Mouse (Mus musculus): ENCODE measurements around the gene Erlin1. TPM values are rescaled to one million over a fixed set of nuclear protein-coding genes. Genes with fewer than 3 reads are reported as not detected.

Gene Erlin1
- polyA plus RNA-seq, 1 experiment from 2014 or later = 21.9 TPM

DNA sequence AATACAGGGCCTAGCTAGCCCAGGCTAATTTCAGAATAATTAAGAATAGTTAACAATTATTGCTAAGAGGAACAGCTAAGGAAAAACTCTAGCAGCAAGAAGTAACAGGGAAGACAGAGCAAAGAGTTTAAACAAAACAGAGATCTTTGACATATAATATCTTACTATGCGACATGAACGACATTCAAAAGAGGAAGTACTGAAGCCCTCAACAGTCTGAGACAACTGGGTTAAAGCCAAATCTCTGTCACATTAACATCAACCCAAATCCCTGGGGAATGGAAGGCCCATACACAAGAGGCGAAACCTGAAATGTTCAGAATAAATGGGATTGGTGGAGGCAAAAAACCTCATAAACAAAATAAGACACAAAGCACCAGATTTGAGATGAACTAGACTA is 23.7 kb downstream of the Erlin1 start:
- no peaks in the 10 kb centered on the region for H3K9me3 ChIP-seq (ENCODE audit: control insufficient read depth, low read length)
- no peak overlapping the region for H3K4me2 ChIP-seq (ENCODE audit: low read length)
- DNase-seq (ENCODE audit: low spot score) (no peak), ATAC-seq (replicated peaks; ENCODE audit: low FRiP score, low TSS enrichment, low read depth) (no peak)
- no peak overlapping the region for H3K4me3 ChIP-seq (ENCODE audit: low read depth, low read length)
- no peaks in the 10 kb centered on the region for H3K27me3 ChIP-seq (replicated peaks; ENCODE audit: control insufficient read depth, insufficient read depth, low read length)
- H3K36me3 ChIP-seq (ENCODE audit: control insufficient read depth, insufficient read depth, low read length) = peaks cover 17% of the 10 kb centered on the region
- H3K27ac ChIP-seq (ENCODE audit: low read depth) = no peak overlapping the region
- WGBS = 92% methylated on average over 3 of the region's 3 CpGs
- H3K4me1 ChIP-seq (replicated peaks; ENCODE audit: control insufficient read depth, insufficient read depth, low read length) = no peaks in the 10 kb centered on the region
- no peak overlapping the region for H3K9ac ChIP-seq (ENCODE audit: low read length)

DNA sequence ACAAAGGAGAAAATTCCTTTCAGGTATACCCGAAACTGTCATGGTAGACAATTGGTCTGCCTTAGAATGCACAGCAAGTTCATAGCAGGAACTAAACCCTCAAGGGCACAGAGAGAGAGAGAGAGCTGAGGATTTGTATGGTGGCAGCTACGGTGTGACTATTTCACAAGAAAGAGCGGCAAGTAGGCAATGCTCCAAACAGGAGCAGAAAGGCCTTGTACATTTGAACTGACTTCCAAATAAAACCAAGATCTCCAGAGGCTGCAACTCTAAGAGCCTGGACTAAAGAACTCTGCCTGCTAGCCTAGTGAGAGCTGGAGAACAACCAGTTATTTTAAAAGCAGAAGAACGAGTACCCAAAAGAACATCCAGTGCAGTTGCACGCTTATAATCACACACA is 27.5 kb downstream of the Erlin1 start:
- H3K4me2 ChIP-seq (ENCODE audit: low read length) = no peak overlapping the region
- no peaks in the 10 kb centered on the region for H3K9me3 ChIP-seq (ENCODE audit: control insufficient read depth, low read length)
- peaks cover 42% of the 10 kb centered on the region for H3K36me3 ChIP-seq (ENCODE audit: control insufficient read depth, insufficient read depth, low read length)
- DNase-seq (ENCODE audit: low spot score) = no peak
- no peaks in the 10 kb centered on the region for H3K4me1 ChIP-seq (replicated peaks; ENCODE audit: control insufficient read depth, insufficient read depth, low read length)
- no peak overlapping the region for H3K27ac ChIP-seq (ENCODE audit: low read depth)
- H3K27me3 ChIP-seq (replicated peaks; ENCODE audit: control insufficient read depth, insufficient read depth, low read length) = no peaks in the 10 kb centered on the region
- H3K4me3 ChIP-seq (ENCODE audit: low read depth, low read length) = no peak overlapping the region
- 86% methylated on average over 5 of the region's 5 CpGs for WGBS
- no peak overlapping the region for H3K9ac ChIP-seq (ENCODE audit: low read length)
- no peak for ATAC-seq (replicated peaks; ENCODE audit: low FRiP score, low TSS enrichment, low read depth)

DNA sequence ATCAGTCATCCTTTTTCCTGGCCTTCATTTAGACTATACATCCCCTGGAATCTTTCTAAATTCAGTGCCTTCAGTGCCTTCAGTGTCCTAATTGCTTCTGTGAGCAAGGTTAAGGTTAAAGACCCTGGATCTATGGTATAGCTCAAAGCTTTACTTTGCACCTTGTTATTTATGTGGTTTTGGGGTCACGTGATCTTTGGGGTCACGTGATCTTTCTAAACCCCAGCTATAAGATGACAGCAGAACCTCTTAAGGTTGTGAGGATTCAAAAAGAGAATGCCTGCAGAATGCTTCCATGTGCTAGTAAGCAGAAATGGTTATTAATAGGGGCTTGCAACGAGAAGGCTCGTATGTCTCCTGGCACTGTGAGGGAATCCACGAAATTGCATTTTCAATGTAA is 36.2 kb downstream of the Erlin1 start:
- H3K4me1 ChIP-seq (replicated peaks; ENCODE audit: control insufficient read depth, insufficient read depth, low read length) = no peaks in the 10 kb centered on the region
- WGBS = 92% methylated on average over 5 of the region's 5 CpGs
- no peak for ATAC-seq (replicated peaks; ENCODE audit: low FRiP score, low TSS enrichment, low read depth)

DNA sequence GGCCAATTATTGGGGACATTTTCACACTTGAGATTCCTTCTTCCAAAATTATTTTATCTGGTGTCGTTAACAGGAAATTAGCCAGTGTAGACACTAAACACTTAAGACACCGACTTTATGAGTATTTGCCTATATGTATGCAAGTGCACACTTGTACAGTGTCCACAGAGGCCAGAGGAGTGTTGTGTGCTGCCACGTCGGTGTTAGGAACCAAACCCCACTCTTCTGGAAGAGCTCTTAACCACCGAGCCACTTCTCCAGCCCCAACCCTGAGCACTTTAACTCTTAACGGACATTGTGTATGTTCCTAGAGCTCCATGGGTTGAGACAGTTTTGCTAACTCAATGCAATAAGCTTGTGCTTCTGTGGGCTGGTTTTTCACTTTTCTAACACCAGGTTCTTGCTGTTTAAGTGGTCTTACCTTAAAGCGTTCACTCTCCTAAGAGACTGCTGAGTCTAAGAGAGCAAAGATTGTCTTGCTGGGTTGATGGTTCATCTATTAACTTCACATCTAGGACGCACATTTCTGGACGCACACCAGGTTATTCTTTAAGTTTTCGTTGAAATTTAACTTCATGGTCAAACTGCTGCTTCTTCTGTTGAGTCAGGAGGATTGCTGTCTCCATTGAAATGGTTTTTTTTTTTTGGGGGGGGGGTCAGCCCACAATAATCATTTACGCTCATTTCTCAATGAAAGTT is 37.4 kb downstream of the Erlin1 start:
- 85% methylated on average over 11 of the region's 11 CpGs for WGBS
- Histone ChIP-seq H3K27ac (ENCODE audit: low read depth) (no peak overlapping the region), H3K36me3 (ENCODE audit: control insufficient read depth, insufficient read depth, low read length) (peaks cover 24% of the 10 kb centered on the region), H3K4me1 (replicated peaks; ENCODE audit: control insufficient read depth, insufficient read depth, low read length) (no peaks in the 10 kb centered on the region), H3K27me3 (replicated peaks; ENCODE audit: control insufficient read depth, insufficient read depth, low read length) (no peaks in the 10 kb centered on the region), H3K9me3 (ENCODE audit: control insufficient read depth, low read length) (no peaks in the 10 kb centered on the region), H3K4me2 (ENCODE audit: low read length) (no peak overlapping the region), H3K4me3 (ENCODE audit: low read depth, low read length) (no peak overlapping the region), H3K9ac (ENCODE audit: low read length) (no peak overlapping the region)
- ATAC-seq (replicated peaks; ENCODE audit: low FRiP score, low TSS enrichment, low read depth) (no peak), DNase-seq (ENCODE audit: low spot score) (no peak)

More for the DNA sequence above, 36.2 kb downstream of the Erlin1 start:
- no peak overlapping the region for H3K4me3 ChIP-seq (ENCODE audit: low read depth, low read length)
- H3K27ac ChIP-seq (ENCODE audit: low read depth) = no peak overlapping the region
- no peaks in the 10 kb centered on the region for H3K27me3 ChIP-seq (replicated peaks; ENCODE audit: control insufficient read depth, insufficient read depth, low read length)
- no peak for DNase-seq (ENCODE audit: low spot score)
- H3K9ac ChIP-seq (ENCODE audit: low read length) = no peak overlapping the region
- no peaks in the 10 kb centered on the region for H3K9me3 ChIP-seq (ENCODE audit: control insufficient read depth, low read length)
- H3K36me3 ChIP-seq (ENCODE audit: control insufficient read depth, insufficient read depth, low read length) = peaks cover 34% of the 10 kb centered on the region
- H3K4me2 ChIP-seq (ENCODE audit: low read length) = no peak overlapping the region

DNA sequence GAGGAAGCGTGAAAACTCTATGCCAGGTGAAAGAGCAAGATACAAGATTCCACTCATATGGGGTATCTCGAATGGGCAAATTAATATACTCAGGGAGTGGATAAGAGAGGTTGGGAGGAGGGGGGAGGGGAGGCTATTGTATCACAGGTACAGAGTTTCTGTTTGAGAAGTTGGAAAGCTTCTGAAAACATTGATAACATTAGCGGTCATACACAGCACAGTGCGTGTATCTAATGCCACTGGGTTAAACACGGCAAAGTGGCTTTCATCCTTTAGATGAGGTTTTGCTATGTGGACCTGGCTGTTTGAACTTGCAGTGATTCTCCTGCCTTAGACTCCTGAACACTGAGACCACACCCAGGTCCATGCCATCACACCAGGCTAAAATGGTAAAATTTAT is 39.6 kb downstream of the Erlin1 start:
- no peak for ATAC-seq (replicated peaks; ENCODE audit: low FRiP score, low TSS enrichment, low read depth)

DNA sequence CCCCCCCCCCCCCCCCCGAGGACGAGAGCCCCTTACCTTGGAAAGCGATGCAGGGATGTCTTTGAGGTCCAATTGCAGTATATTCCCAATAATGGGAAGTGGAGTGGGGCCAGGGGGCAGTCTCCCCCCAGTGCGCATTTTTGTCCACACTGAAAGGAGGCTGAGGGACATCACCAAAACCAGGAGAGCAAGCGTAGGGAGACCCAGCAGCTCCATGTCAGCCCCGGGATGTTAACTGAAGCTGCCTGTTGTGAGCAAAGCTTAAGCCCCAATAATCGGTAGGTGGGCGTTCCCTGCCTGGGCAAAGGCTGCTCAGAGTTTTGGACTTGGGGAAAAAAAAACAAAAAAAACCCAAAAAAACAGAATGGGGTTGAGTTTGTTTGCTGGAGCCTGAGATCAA is 40.6 kb downstream of the Erlin1 start, which contains the start of gene Cyp2c23:
Gene Cyp2c23, minus strand, starts transcription at position 237 of the 400 bp plus-strand sequence.
- no peaks in the 10 kb centered on the region for H3K4me1 ChIP-seq (replicated peaks; ENCODE audit: control insufficient read depth, insufficient read depth, low read length)
- no peak within 1 kb of the TSS for H3K4me3 ChIP-seq (ENCODE audit: low read depth, low read length)
- DNase-seq (ENCODE audit: low spot score) (no peak), ATAC-seq (replicated peaks; ENCODE audit: low FRiP score, low TSS enrichment, low read depth) (no peak)
- H3K4me2 ChIP-seq (ENCODE audit: low read length) = no peak within 1 kb of the TSS
- WGBS = 75% methylated on average over 8 of the region's 8 CpGs
- no peaks in the 10 kb centered on the region for H3K36me3 ChIP-seq (ENCODE audit: control insufficient read depth, insufficient read depth, low read length)
- H3K9me3 ChIP-seq (ENCODE audit: control insufficient read depth, low read length) = no peaks in the 10 kb centered on the region
- no peaks in the 10 kb centered on the region for H3K27me3 ChIP-seq (replicated peaks; ENCODE audit: control insufficient read depth, insufficient read depth, low read length)
- no peak within 1 kb of the TSS for H3K9ac ChIP-seq (ENCODE audit: low read length)
- no peak within 1 kb of the TSS for H3K27ac ChIP-seq (ENCODE audit: low read depth)

More for the DNA sequence above, 39.6 kb downstream of the Erlin1 start:
- WGBS = 80% methylated on average over 5 of the region's 5 CpGs
- no peaks in the 10 kb centered on the region for H3K4me1 ChIP-seq (replicated peaks; ENCODE audit: control insufficient read depth, insufficient read depth, low read length)
- no peak overlapping the region for H3K9ac ChIP-seq (ENCODE audit: low read length)
- H3K36me3 ChIP-seq (ENCODE audit: control insufficient read depth, insufficient read depth, low read length) = peaks cover 3% of the 10 kb centered on the region; the same call in 1 of the 2 replicates
- H3K27ac ChIP-seq (ENCODE audit: low read depth) = no peak overlapping the region
- H3K4me2 ChIP-seq (ENCODE audit: low read length) = no peak overlapping the region
- H3K27me3 ChIP-seq (replicated peaks; ENCODE audit: control insufficient read depth, insufficient read depth, low read length) = no peaks in the 10 kb centered on the region
- no peaks in the 10 kb centered on the region for H3K9me3 ChIP-seq (ENCODE audit: control insufficient read depth, low read length)
- DNase-seq (ENCODE audit: low spot score) = no peak
- H3K4me3 ChIP-seq (ENCODE audit: low read depth, low read length) = no peak overlapping the region

DNA sequence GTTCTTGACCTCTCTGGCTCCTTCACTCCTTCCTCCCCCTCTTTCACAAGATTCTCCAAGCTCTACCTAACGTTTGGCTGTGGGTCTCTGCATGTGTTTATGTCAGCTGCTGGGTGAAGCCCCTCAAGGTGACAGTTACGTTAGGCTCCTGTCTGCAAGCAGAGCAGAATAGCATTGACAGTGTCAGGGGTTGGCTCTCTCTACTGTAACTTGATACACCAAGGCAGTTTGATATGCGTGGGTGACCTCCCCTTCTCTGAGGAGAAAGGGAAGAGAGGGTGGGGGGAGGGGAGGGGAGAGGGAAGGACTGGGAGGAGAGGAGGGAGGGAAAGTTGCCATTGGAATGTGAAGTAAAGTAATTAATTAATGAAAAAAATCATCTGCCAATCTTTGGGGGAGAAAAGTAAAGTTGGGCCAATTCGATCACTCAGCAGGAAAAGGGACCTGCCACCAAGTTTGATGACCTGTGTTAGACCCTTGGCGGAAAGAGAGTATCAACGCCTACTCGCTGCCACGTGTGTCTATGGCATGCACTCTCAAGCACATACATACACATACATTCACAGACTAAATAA is 42.5 kb downstream of the Erlin1 start:
- Histone ChIP-seq H3K36me3 (ENCODE audit: control insufficient read depth, insufficient read depth, low read length) (no peaks in the 10 kb centered on the region), H3K4me2 (ENCODE audit: low read length) (no peak overlapping the region), H3K9ac (ENCODE audit: low read length) (no peak overlapping the region), H3K27me3 (replicated peaks; ENCODE audit: control insufficient read depth, insufficient read depth, low read length) (no peaks in the 10 kb centered on the region), H3K4me1 (replicated peaks; ENCODE audit: control insufficient read depth, insufficient read depth, low read length) (no peaks in the 10 kb centered on the region), H3K4me3 (ENCODE audit: low read depth, low read length) (no peak overlapping the region), H3K27ac (ENCODE audit: low read depth) (no peak overlapping the region), H3K9me3 (ENCODE audit: control insufficient read depth, low read length) (no peaks in the 10 kb centered on the region)
- DNase-seq (ENCODE audit: low spot score) (no peak), ATAC-seq (replicated peaks; ENCODE audit: low FRiP score, low TSS enrichment, low read depth) (no peak)
- WGBS = 61% methylated on average over 8 of the region's 8 CpGs

DNA sequence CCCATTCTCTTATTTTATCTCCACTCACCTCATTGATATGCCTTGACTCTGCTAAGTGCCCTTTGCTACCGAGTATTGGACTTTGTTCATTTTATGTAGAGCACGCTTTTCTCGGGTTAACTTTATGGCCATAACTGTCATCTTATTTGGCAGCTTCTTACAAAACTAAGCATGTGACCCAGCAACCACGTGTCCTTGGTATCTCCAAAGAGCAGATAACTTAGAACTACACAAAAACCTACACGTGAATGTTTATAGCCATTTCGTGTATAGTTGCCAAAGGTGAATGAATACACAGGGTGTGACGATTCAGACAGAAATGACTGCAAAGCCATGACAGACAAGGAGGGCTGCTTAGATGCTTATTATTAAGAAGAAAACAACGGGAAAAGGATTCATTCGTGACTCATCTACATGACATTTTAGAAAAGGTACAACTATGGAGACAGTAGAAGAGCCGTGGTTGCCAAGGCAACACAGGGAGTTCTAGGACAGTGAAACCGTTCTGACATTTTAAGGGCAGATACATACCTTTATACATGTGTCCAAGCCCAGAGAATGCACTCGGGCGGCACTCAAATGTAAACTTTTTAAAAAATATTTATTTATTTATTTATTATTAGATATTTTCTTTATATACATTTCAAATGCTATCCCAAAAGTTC is 44.5 kb downstream of the Erlin1 start:
- no peak overlapping the region for H3K27ac ChIP-seq (ENCODE audit: low read depth)
- 83% methylated on average over 13 of the region's 13 CpGs for WGBS

More for the DNA sequence above, 44.5 kb downstream of the Erlin1 start:
- H3K4me1 ChIP-seq (replicated peaks; ENCODE audit: control insufficient read depth, insufficient read depth, low read length) = no peaks in the 10 kb centered on the region
- no peaks in the 10 kb centered on the region for H3K9me3 ChIP-seq (ENCODE audit: control insufficient read depth, low read length)
- H3K4me3 ChIP-seq (ENCODE audit: low read depth, low read length) = no peak overlapping the region
- ATAC-seq (replicated peaks; ENCODE audit: low FRiP score, low TSS enrichment, low read depth) = no peak
- H3K27me3 ChIP-seq (replicated peaks; ENCODE audit: control insufficient read depth, insufficient read depth, low read length) = no peaks in the 10 kb centered on the region
- no peak overlapping the region for H3K4me2 ChIP-seq (ENCODE audit: low read length)
- no peak overlapping the region for H3K9ac ChIP-seq (ENCODE audit: low read length)
- no peak for DNase-seq (ENCODE audit: low spot score)
- H3K36me3 ChIP-seq (ENCODE audit: control insufficient read depth, insufficient read depth, low read length) = no peaks in the 10 kb centered on the region

Measured in intestine, embryonic 14.5 days (tissue).